Mouse (Mus musculus) hindlimb bud, embryonic 11.5 days (tissue): ENCODE measurements around the gene Akt2.
A peak's percentile ranks its signal among the peaks of the same experiment; 100 is the strongest.

Experiments used
- DNase-seq: peaks from one replicate; pipeline ENCODE4 v3.0.0-alpha.2; 2012; ENCODE audit warnings: low read depth, low spot score; ENCODE audit errors: extremely low spot score

Akt2 gene

GRCm38 (mm10) chr7:27657824-27658395 is 66.6 kb downstream of the Akt2 start:
- no peak for DNase-seq

GRCm38 (mm10) chr7:27658712-27659663 is 67.6 kb downstream of the Akt2 start:
- no peak for DNase-seq

DNA sequence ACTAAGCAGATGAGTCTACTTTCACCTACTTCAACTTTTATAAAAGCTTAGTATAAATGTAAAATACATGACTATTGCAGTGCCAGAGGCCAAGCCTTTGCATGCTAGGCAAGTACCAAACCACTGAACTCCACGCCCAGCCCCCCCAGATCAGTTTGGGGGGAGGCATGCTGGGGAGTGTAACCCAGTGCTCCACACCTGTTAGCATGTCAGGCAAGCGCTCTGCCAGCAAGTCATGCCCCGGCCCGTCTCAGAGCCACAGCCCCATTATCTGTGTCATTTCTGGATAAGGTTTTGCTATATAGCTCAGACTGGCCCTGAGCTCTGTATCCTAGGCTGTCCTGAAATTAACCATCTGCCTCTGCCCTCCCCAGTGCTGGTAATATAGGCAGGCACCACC is 70.7 kb downstream of the Akt2 start:
- no peak for DNase-seq

DNA sequence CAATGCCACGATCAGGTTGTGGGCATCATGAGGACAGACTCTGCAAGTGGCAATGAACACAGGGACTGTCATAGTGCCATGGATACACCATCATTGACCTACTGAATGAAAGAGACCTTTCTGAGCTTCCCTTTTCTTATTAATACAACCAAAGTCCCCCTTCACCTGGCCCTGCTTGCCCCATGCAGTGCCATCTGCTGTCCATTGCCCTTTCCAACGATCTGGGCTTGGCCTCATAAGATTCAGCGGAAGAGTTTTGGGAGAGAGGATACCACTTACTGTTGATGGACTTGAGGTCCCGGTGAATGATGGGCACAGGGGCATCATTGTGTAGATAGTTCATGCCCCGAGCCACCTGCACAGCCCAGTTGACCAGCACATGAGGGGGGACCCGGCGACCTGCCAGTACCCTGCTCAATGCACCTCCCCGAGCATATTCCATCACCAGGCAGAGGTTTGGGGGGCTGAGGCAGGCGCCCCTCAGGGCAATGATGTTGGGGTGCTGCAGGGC is 81.8 kb downstream of the Akt2 start:
- no peak for DNase-seq

DNA sequence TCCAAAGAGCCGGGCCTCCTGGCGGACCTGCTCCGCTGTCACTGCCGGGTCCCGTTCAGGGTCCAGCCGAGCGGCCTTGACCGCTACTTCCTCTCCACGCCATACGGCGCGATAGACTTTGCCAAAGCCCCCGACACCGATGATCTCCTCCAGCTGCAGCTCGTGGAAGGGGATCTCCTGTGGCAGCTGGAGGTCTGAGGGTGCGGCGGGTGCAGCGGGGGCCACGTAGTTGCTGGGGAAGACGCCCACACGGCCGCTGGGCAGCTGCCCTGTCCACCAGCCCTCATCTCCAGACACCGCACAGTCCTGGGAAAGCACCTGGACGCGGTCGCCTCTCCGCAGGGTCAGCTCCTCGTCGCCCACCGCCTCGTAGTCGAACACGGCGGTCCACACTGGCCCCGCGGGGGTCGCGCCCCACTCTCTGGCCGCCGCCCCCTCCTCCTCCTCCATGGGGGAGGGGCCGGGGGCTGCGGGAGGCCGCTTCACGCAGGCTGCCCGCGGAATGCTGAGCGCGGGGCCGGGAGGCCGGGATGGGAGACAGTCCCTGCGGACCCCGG is 82.3 kb downstream of the Akt2 start:
- no peak for DNase-seq

- DNase-seq: no peak
Measured at GRCm38 (mm10) chr7:27674195-27674521, 82.8 kb downstream of the Akt2 start.

DNA sequence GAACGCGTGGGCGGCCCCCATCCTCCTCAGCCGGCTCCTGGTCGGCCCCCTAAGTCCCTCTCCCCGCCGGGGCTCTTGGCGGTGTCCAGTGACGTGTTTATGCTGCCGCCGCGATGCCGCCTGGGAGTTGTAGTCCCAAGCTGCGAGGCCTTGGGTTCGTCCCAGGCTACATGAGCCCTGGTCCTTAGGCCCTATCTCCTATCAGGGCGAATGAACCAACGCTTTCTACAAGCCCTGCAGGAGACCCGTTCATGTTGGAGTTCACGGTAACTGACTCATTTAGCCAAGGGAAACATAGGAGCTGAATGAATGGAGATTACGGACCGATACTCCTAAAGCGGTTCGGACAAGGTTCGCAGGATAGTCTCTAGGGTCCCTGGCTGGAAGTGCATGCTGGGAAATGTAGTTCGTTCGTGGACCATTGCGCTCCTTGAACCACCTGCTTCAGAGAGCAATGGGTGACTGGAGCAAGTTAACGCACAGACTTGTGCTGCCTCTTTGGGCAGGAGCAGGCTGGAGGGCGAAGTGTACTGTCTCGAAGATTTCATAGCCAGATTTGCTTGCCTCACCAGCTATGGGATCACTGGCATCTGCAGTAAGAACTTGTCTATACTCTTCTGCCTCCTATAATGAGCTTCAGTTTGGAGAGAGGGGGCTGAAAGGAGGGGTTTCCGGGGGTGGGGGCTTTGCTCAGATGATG is 83.3 kb downstream of the Akt2 start, which contains the start of gene Map3k10:
Gene Map3k10 (minus strand): TSS at position 77 of the 700 bp plus-strand sequence.
- peak; percentile 96 for DNase-seq

DNA sequence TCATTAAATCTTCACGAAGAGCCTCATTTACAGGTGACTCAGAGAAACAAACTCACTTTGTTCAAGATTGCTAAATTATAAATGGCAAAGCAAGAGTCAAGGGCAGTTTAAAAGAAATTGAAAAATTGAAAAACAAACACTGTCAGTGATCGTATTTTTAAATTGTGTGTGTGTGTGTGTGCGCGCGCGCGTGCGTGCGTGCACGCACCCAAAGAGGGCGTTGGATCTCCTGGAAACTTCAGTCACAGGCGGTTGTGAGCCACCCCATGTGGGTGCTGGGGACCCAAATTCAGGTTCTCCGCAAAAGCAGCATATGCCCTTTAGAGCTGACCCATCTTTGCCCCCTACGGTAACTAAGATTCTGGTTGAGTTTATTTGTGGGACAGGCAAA is 83.9 kb downstream of the Akt2 start:
- DNase-seq: no peak

- DNase-seq: no peak
Measured at GRCm38 (mm10) chr7:27683218-27683617, 91.9 kb downstream of the Akt2 start.

- DNase-seq: no peak
Measured at GRCm38 (mm10) chr7:27685220-27685619, 93.9 kb downstream of the Akt2 start.

DNA sequence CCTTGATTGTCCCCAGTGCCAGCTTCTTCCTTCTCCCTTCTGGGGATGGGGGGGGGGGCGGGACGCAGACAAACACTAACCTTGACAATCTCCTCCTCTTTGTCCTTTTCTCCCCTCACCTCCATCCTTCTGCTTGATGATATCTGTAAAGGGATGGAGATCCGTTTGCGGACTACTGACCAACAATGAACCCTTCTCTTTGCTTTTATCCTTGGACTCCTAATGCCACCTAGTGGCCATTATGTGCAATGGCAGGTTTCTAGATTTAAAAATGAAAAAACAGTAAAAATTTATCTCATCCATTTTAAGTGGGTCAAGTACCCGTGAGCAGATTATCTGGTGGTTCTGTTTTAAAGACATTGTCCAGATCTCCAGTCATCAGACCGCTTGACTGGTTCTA is 94.3 kb downstream of the Akt2 start:
- no peak for DNase-seq

DNA sequence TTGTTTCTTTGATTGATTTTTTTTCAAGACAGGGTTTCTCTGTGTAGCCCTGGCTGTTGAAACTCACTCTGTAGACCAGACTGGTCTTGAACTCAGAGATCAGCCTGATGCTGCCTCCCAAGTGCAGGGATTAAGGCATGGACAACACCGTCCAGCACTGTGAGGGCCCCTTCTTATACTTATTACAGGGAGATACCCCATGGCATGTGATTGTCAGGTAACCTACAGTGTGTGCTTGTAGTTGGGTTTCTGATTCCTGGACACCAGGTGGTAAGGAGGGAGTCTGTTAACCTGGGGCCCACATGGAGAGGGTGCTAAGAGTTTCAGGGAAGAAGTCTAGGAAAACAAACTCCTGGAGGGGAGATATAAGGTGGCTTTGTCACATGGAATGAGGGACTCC is 95.7 kb downstream of the Akt2 start:
- DNase-seq: no peak

- DNase-seq: no peak
Measured at GRCm38 (mm10) chr7:27687836-27688235, 96.5 kb downstream of the Akt2 start.

GRCm38 (mm10) chr7:27688246-27688788 is 97.0 kb downstream of the Akt2 start:
- DNase-seq: no peak

DNA sequence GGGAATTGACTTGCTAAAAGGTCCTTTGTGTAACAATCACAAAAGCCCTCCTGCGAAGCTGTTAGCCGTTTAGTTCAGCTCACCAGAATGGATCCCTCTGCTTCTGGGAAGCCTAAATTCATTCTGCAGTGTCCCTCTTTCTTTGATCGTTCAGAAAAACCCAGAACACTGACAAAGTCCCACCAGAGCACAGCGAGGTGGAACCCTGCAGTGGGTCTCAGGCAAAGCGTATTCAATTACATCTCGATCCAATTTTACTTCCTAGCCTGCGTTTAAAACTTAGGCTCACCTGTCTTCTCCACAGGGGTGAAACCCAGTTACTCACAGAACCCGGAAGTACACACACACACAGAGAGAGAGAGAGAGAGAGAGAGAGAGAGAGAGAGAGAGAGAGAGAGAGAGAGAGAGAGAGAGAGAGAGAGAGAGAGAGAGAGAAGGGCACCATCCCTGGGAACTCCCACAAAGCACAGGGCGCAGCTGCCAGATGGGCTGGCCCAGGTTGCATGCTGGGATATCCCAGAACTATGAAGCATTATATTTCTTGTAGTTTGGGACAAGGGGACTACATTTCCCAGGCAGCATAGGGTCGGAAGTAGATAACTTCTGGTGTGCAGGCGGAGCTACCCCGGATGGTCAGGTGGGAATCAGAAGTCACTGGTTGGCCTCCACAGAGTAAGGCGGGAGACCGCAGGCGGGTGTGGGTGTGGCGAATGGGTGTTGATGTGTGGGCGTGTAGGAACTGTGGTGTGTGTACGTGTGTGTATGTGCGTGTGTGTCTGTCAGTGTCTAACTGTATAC is 97.7 kb downstream of the Akt2 start, which contains the start of gene Zfp607b:
Gene Zfp607b (plus strand): TSS at position 526 of the 798 bp plus-strand sequence.
- peak; percentile 92 for DNase-seq
